Mouse (Mus musculus) bone marrow, adult 2 months (tissue): ENCODE data around the gene Glyctk.

Source experiments
- CTCF ChIP-seq: fragments of 200-500 bp; IDR thresholded peaks from 2 replicates; pipeline ENCODE4 v1.5.1; 2011; ENCODE audit warnings: low read length, control low read depth; ENCODE audit not compliant: control insufficient read depth, insufficient read depth
- POLR2A ChIP-seq: fragments of 200-500 bp; IDR thresholded peaks from 2 replicates; pipeline ENCODE4 v1.6.1; 2011; ENCODE audit warnings: low read depth, mild to moderate bottlenecking, control low read depth, low read length, borderline replicate concordance; ENCODE audit not compliant: control insufficient read depth

- TF ChIP-seq CTCF (no peak), POLR2A (no peak)
Observed at GRCm38 (mm10) chr9:106173363-106173762, 15.4 kb upstream of the Glyctk start.
